Mouse (Mus musculus): ENCODE measurements at regions not wholly inside any gene's neighbourhood (a gene's known extent, or its start where the extent isn't known, plus 50 kb on each side); places are given as distances from the start of the nearest gene placed in this dataset.

DNA sequence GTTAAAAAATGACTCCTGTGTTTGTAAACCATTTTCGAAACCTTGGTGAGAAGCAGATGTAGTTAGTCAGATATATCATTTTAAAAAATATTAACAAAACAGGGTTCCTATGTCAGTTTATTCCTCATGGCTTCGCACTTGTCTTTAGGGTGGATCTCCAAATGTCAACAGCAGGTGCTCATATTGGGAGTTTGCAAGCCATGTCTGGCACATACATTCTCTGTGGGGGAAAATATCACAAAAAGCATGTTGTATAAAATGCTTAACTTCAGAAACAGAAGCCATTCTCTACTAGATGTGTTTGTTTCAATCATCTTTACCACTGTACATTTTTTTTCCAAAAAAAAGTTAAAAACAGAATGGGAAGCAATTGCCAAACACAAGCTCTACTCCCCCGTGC lies 534.7 kb upstream of the Zic4 start:
- no peak for DNase-seq (ENCODE audit: low spot score)

DNA sequence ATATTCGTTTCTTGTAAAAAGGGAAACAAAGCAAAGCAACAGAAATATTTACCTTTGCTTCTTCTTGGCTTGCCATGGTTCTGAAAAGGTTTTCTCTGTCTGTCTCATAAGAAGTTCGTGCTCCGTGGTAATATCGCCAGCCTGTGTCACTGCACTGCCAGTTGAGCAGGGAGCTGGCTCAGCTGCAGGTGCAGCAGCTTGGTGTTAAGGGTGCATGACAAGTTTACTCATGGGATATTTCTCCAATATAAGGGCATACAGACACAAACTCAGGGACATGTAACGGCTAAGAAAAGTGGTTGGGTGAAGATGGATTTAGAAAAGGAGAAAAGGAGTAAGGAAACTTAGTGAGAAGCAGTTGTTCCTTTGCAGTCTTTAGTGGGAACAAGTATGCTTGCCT lies 533.5 kb upstream of the Zic4 start:
- DNase-seq (ENCODE audit: low spot score) = no peak

DNA sequence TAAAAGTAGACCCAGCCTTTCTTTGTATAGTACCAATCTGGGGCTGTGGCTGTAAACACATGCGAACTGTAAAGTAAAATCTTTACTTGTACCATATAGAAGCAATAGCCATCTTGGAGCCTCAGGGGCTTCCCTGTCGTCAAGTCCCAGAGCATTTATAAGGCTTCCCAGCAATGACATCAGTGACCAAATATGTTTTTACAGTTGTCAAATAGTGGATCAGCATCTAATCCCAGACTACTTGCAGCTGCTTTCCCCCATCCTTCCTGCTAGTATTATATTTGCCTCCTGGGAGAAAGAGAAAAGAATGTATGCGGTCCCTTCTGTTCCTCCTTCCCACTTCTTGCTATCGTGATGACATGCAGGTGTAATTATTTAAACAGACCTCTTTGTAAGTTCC lies 531.5 kb upstream of the Zic4 start:
- DNase-seq (ENCODE audit: low spot score) = no peak

DNA sequence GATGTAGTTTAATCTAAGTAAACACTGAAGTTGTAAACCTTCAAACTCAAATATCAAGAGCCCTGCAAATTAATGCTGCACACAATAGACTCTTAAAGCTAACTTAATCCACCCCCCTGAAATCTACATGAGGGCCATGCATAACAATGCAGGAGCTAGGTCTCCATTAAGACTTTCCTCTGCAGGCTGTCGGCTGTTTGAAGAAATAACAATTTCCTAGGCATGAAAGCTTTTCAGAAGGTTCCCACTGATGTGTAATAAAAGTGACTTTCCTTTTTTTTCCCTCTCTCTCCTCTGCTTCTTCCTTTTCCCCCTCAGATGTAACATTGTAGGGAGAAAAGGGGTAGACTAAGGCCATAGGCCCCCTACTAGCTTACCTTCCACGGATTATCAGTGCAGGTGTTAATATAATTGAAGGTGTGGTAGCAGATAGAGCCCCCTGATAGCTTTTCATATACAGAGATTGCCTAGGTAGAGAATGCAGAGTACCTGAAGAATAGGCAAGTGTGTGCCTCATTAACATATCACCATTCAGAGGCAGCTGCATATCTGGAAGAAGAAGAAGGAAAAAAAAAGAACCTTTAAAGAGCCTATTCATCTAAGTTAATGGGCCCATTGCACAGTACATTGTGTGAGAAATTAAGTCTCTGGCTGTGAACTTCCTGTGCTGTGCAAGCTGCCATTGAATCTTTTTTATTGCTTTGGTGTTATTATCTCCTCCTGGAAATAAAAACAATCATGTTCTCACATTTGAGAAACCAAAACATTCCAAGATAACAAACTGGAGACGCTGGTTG lies 528.3 kb upstream of the Zic4 start:
- no peak for DNase-seq (ENCODE audit: low spot score)

DNA sequence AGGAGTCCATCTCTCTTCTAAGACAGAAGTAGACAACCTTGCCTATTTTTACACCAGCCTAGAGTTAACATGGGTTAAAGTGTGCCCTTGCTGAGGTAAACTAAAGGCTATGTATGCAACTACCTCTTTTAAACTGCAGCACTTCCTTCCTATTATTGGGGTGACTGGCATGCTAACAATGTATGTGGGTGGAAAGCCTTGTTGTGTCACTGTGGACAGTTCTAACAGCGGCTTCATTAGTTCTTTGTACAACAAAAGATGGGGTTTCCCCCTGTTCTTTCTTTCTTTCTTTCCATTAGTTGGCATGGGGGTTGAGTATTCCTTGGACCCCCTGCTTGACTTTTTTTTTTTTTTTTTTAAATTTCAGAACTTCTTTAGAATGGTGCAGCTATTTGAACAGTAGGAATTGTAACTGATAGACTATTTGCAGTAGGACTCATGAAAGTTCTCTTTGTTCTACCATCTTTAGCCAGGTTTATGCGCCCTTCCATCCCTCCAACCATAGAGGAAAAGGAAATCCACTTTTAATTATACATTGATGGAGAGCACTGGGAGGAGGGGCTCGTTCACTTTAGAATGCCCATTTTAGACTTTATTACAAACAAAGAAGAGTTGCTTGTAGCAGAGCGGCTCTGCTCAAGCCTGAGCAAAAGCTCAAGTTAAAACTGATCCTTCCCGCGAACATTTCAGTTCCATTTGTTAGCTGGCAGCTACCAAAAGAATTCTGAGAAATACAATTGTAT lies 523.9 kb upstream of the Zic4 start:
- no peak for DNase-seq (ENCODE audit: low spot score)

DNA sequence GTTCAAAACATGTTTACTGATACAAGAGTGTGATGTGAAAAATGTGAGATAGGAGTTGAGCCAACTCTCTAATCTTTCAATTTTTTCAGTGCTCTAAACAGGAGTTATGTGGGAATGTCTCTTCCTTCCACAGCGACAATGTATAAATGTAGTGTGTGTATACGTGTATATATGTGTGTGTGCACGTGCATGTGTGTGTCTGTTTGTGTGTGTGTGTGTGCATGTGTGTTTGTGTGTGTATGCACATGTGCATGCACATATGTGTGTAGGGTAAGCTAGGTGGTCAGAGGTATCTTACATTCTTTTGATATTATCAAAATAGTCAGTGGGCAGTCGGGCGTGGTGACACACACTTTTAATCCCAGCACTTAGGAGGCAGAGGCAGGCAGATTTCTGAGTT lies 511.2 kb upstream of the Zic4 start:
- no peak for DNase-seq (ENCODE audit: low spot score)

DNA sequence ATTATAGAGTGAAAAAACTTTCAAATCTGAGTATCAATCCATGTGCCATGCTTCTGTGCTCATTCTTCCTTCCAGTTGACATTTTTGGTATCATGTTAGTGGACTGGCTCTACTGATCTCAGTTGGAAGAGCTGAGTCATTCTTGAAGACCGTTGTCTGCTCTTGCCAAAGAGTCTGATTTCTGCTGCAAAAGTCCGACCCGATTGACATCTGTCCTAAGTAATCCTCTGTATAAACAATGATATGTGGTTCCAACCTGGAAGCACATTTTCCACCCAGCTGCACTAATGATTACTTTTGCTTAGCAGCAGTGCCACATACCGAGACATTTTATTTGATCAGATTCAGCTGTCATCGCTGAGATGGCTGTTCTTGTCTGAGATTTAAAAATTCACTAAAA lies 490.6 kb upstream of the Zic4 start:
- no peak for DNase-seq (ENCODE audit: low spot score)

DNA sequence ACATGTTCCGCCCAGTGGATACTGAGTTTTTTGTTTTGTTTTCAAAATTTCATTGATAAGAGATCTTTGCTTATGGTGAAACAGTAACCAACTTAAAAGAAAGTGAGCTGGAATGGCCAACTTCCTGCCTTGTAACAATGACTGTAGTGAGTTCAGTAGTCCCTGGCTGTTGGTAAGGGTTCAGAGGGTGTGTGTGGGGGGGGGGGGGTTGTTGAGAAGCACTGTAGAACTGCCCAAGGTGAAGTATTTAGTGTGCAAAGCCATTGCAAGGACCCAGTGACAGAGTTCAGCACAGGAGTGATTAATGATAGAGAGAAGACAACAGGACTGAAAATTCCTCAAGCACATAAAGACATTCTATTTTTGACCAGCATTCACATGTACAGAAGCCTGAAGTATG lies 477.7 kb upstream of the Zic4 start:
- DNase-seq (ENCODE audit: low spot score) = no peak

DNA sequence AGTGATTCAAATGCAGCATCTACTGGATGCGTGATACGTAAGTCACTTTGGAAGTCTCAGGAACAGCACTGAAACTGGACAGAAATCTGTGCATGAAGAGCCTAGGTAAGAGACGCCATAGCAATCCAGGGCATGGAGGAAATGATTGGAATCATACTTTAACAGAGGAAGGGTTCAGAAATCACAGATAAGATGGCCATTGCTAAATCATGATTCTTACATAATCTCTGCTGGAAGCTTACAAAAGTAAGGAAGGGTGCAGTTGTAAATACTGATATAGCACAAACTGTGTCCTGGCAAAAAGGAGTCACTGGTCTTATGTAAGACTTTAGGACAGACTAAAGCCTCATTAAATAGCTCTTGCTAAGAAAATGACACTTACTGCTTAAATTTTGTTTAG lies 474.8 kb upstream of the Zic4 start:
- DNase-seq (ENCODE audit: low spot score) = no peak

DNA sequence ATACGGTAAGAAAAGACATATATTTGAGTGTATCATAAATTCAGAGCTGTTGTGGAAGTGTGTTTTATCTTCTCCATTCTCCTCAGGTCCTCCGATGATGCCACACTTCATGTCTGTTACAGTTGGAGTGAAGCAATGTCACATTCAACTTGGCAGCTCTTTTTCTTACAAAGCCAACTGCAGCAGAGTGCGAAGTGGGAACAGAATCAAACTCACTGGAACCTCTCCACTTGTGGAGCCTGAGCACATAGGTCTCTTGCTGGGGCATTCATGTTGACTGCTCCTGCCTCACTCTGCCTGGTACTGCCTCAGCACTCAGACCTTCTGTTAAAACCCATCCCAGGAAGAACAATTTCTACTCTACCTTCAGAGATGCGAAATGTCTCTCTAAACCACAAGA lies 471.4 kb upstream of the Zic4 start:
- no peak for DNase-seq (ENCODE audit: low spot score)

DNA sequence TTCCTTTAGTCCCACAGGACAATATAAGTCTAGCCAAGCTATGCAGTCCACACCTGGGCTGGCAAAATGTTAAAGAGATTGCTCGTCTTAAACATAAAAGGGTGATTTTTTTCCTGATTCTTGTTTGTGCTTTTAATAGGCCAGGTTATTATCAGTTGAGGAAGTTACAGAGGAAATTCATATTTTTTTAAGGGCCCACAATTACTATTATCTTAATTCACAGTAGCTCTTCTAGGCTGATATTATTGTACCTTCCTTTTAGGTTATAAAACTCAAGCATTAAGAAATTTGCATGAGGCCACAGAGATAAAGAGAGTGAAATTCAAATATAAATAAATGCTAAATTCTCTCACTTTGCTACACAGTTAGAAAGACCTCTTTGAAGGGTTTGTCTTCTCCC lies 469.4 kb upstream of the Zic4 start:
- no peak for DNase-seq (ENCODE audit: low spot score)

DNA sequence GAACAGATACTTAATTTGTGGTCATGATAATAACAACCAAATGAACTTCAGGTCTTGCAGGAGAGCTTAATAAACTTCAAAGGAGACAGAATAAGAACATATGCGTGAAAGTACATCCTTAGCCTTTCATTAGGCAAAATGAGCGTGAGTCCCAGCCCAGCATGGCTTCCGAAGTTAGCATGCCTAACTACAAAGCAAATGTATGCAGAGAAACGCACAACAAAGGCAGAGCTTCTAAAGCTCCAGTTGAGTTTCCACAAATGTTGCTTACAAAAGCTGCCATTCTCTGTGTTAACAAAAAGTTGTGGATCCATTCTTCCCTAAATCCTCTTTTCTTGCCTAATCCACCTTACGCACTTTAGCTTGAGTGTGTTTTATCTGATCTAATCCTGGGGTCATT lies 458.7 kb upstream of the Zic4 start:
- no peak for DNase-seq (ENCODE audit: low spot score)

DNA sequence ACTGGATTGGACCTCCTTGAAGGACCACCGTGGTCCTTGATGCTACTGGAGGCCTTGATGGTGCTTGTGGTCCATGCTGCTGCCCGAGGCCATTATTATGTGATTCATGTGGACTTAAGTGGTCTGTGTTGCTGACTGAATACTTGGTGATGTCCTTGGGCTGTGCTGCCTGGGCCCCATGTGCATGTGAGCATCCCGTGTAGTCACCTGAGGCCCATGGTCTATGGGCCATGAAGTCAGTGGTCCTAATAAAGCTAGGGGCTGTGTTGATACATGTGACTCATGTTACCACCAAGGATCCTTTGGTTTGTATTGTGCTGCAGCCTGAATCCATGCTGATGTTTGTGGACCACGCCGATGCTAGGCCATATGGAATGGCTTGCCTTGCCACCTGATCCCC lies 456.1 kb upstream of the Zic4 start:
- DNase-seq (ENCODE audit: low spot score) = no peak

DNA sequence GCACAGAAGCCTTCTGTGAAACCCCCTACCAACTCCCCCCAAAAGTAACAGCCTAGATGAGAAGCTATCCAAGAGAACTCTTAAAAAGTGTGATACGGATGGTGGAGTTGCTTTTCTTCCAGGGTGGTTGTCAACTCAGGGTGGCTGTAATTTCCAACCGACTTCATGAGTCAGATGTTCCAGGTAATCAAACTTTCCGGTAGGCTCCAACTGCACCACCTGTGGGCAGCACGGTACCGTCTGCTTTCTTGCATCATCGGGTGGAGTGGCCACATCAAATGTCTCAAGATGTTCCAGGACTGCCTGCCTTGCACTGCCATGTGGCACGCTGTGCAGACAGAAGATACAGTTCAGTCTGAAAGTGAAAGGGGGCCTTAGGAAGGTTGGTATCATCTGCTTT lies 455.5 kb upstream of the Zic4 start:
- DNase-seq (ENCODE audit: low spot score) = no peak

DNA sequence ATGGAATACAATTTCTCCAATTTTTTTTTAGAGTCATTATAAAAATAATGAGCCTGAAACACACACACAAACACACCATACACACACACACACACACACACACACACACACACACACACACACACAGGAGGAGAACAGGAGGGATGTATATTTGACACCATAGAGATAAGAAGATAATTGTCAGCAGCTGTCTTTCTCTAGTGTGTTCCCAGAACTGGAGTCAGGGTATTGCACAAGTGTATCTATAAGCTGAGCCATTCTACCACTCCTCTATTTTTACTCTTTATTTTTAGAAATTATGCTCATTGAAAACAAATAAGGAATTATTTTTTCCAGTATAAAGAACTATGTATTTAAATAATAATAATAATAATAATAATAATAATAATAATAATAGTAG lies 407.6 kb upstream of the Zic4 start:
- no peak for DNase-seq (ENCODE audit: low spot score)

DNA sequence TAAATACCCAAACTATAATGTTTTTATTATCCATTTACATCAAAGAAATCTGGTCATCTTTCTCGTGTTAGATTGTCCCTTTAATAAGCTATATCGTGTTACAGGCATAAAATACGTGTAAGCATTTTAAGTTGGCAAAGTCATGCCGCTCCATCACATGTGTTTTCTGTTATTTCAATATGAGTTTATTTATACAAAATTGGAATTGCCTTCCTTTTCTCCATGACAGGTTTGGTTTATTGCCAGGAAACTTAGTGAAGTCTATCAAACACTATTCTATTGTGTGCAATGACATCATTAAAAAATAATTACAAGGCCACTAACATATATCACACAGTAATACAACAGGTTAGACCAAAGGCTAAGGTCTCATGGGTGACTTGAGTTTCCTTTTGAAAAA lies 400.8 kb upstream of the Zic4 start:
- no peak for DNase-seq (ENCODE audit: low spot score)

DNA sequence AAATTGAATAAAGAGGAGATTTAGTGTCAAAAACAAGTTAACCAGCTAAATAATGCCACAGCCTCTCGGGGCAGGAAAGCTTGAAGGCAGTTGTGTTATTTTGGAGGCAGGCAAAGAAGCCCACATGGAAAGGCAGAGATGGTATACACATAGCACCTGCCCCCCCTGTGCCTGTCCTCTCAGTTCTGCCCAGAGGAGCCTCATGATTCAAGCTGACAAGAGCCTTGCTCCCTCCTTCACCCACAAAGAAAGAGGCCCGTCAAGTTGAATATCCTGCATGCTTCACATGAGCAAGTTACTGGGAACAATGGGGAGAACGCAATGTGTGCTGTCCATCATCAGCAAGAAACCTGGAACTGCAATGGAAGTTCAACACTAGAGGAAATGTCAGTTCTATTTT lies 398.2 kb upstream of the Zic4 start:
- no peak for DNase-seq (ENCODE audit: low spot score)

DNA sequence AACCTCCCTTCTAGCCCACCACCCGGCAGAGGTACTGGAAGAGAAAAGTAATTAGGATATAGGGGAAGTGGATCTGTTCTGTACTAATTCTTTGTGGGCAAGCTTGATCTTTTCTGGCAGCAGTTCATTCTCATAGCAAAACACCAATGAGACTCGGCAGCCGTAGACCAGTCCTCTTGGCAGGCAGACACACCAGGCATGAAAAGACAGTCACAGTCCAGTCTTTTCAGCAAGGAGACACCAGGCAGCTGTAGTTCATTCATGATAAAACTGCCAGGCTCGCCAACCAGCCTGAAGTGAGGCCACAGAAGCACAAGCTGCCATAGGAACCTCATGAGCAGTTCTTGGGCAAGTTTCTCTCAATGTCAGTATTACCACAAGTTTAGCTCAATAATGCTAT lies 383.5 kb upstream of the Zic4 start:
- DNase-seq (ENCODE audit: low spot score) = no peak

DNA sequence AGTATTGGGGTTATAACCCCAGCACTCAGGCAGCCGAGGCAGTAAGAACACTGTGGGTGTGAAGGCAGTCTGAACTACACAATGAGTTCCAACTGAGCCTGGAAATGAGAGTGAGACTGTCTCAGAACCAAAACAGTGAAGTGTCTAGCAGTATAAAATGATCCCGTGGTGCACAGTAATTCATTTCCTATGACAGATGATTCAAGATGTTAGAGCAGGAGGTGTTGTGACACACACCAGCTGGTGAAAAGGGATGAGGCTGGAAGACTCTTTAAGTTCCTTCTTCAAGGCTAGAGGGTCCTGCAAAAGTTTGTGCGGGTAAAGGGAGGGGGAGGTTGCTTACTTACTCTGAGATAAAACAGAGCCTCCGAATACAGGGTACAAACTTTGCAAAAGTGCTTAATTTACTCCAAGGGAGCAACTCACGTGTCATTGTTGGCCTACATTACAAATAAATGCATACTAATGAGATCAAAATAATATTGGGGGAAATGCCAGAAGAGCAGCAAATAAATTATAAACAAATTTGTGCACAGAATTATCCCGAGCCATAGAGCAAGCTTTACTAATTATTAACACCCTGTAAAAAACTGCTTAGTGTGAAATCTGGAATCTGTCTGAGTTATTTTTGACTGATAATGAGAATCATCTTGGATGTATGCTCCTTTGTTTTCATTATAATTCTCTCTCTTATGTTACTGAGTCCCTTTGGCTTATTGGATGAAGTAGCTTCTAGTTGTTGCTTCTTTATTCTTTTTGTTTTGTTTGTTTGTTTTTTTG lies 382.0 kb upstream of the Zic4 start:
- DNase-seq (ENCODE audit: low spot score) = no peak

DNA sequence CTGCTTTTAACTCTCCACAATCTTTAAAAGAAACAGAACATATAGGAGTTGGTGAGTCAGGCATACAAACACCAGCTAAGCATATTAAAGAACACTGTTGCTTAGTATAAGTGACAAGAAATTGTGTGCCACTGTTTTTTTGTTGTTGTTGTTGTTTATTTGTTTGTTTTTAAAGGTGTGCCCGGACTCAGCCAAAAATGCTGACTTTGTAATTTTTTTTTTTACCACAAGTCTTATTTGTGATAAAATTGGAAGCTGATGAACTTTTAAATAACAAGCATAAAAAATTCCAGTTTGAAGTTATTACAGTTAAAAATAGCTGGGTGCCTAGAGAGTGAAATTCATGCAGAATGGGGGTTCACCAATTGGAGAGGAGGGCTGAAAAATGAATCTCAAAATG lies 363.0 kb upstream of the Zic4 start:
- no peak for DNase-seq (ENCODE audit: low spot score)

DNA sequence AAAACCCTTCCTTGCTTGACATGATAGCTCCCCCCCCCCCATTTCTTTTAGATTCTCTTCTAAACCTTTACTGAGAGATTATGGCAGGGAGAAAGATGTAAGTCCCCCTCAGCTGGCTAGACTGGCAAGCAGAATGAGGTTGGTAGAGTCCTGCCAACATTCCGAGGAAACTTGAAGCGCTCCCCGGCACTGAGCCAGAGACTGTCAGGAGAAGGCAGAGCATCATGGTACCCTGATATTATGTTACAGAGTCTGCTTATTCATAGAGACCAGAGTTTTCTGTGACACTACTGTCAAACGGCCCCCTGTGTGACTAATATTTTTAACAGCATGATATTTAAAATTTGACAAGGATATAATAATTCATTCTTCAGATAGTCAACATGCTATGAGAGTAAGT lies 358.0 kb upstream of the Zic4 start:
- no peak for DNase-seq (ENCODE audit: low spot score)

DNA sequence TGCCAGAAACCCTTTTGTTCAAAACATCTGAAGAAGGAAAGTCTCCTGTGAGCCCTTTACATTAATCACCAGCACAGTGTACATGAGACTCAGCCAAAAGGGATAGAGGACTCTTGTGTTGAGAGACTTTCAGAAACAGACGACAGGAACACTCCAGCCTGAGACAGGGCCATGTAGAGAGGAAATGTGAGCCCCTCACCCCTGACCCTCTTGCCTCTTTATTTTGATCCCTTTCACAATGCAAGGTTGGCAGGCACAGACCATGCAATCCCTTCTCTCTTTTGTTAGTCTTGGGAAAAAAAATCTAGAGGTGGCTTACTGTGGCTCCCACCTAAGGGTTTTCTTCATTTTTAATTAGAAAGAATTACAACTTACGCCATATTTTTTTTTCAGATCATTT lies 321.7 kb upstream of the Zic4 start:
- DNase-seq (ENCODE audit: low spot score) = no peak

DNA sequence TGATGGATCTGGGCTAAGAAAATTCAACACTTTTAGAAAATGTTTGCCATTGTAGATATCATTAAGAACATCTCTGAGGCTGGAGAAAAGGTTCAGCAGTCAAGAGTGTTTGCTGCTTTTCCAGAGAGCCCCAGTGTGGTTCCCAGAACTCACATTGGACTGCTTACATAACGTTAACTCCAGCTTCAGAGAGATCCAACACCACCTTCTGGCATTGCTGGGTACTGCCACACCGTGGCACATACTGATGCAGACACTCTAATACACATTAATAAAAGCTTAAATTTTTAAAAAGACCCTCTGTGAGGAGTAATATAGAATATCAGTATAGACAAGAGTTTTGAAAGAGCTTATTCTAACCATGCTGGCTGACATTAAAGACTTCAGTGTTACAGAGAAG lies 313.6 kb upstream of the Zic4 start:
- DNase-seq (ENCODE audit: low spot score) = no peak

All from heart, adult 8-10 months (tissue).